Mouse (Mus musculus): ENCODE measurements around the gene Nxf7. TPM values are rescaled to one million over a fixed set of nuclear protein-coding genes. Genes with fewer than 3 reads are reported as not detected.
A peak's percentile ranks its signal among the peaks of the same experiment; 100 is the strongest.
"Not testable (repeated sequence)": the region's sequence is repeated elsewhere in the genome, so short reads cannot be mapped to it uniquely, and the experiment has no call there.

Gene Nxf7
- total RNA-seq (2014; rRNA removed) = 0.20 and 0.37 TPM in 2 replicates
- polyA plus RNA-seq (2012; rRNA removed) = not detected in 2 replicates

- Histone ChIP-seq H3K27me3 (ENCODE audit: control insufficient read depth, insufficient read depth, low read length) (no peaks in the 10 kb centered on the region), H3K36me3 (ENCODE audit: control insufficient read depth, insufficient read depth, low read length) (no peaks in the 10 kb centered on the region), H3K79me2 (ENCODE audit: control insufficient read depth, insufficient read depth, low read length) (no peaks in the 10 kb centered on the region), H3K4me1 (ENCODE audit: control insufficient read depth, insufficient read depth, low read length) (no peaks in the 10 kb centered on the region), H3K27ac (replicated peaks; ENCODE audit: insufficient read depth, low read depth, low read length) (no peak within 1 kb of the TSS), H3K9ac (ENCODE audit: low read depth, low read length) (no peak within 1 kb of the TSS), H3K4me3 (ENCODE audit: insufficient read depth, low read depth, low read length) (no peak within 1 kb of the TSS)
- no peak for TF ChIP-seq CTCF (IDR thresholded peaks at IDR 0.05; ENCODE audit: low read depth, low read length)
- TF ChIP-seq POLR2A (IDR thresholded peaks at IDR 0.05; ENCODE audit: extremely low read depth, insufficient read depth, low read length) = no peak
- 84% methylated on average over 2 of the region's 2 CpGs for WGBS
- DNase-seq (ENCODE audit: extremely low read depth, low read depth, low spot score) = no peak
Measured at GRCm38 (mm10) chrX:135598677-135599076, at the start of gene Nxf7. Nxf7 (minus strand) TSS chrX:135598777.

DNA sequence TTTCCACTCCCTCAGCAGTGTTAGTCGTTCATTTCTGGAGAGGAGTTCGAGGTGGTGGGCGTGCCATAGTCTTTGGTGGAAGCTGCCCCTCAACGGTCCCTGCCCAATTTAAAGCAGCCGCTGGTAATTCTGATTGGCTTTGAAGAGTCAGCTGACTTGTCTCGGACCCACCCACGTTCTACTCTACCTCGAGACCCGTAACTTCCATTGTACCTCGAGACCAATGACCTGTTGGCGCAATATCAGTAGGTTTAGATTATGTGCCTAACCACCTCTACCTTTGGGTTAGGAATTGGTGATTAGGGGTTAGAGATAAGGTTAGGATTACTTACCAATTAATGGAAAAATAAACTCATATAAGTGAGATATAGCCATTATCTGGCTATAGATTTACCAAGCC, 29.0 kb upstream of the Nxf7 start, which contains the start of gene Prame:
Gene Prame (minus strand): TSS at position 101 of the 400 bp plus-strand sequence.
- H3K79me2 ChIP-seq (ENCODE audit: control insufficient read depth, insufficient read depth, low read length) = no peaks in the 10 kb centered on the region
- H3K4me3 ChIP-seq (ENCODE audit: insufficient read depth, low read depth, low read length) = no peak within 1 kb of the TSS
- DNase-seq (ENCODE audit: extremely low read depth, low read depth, low spot score) = no peak
- WGBS = 91% methylated on average over 11 of the region's 11 CpGs
- TF ChIP-seq CTCF (IDR thresholded peaks at IDR 0.05; ENCODE audit: low read depth, low read length) (no peak), POLR2A (IDR thresholded peaks at IDR 0.05; ENCODE audit: extremely low read depth, insufficient read depth, low read length) (no peak)
- no peaks in the 10 kb centered on the region for H3K4me1 ChIP-seq (ENCODE audit: control insufficient read depth, insufficient read depth, low read length)
- no peak within 1 kb of the TSS for H3K9ac ChIP-seq (ENCODE audit: low read depth, low read length)
- H3K27ac ChIP-seq (replicated peaks; ENCODE audit: insufficient read depth, low read depth, low read length) = no peak within 1 kb of the TSS
- no peaks in the 10 kb centered on the region for H3K36me3 ChIP-seq (ENCODE audit: control insufficient read depth, insufficient read depth, low read length)
- H3K27me3 ChIP-seq (ENCODE audit: control insufficient read depth, insufficient read depth, low read length) = no peaks in the 10 kb centered on the region

GRCm38 (mm10) chrX:135601298-135602029, 2.9 kb upstream of the Nxf7 start:
- DNase-seq (ENCODE audit: extremely low read depth, low read depth, low spot score) = peak; percentile 79
- H3K4me1 ChIP-seq (ENCODE audit: control insufficient read depth, insufficient read depth, low read length); H3K4me3 ChIP-seq (ENCODE audit: insufficient read depth, low read depth, low read length); H3K79me2 ChIP-seq (ENCODE audit: control insufficient read depth, insufficient read depth, low read length); H3K36me3 ChIP-seq (ENCODE audit: control insufficient read depth, insufficient read depth, low read length); H3K27me3 ChIP-seq (ENCODE audit: control insufficient read depth, insufficient read depth, low read length); H3K9ac ChIP-seq (ENCODE audit: low read depth, low read length); H3K27ac ChIP-seq (replicated peaks; ENCODE audit: insufficient read depth, low read depth, low read length): not testable (repeated sequence)
- TF ChIP-seq CTCF (IDR thresholded peaks at IDR 0.05; ENCODE audit: low read depth, low read length) = peak; percentile 44
- 70% methylated on average over 3 of the region's 3 CpGs for WGBS

- Histone ChIP-seq H3K9ac (ENCODE audit: low read depth, low read length) (no peak overlapping the region), H3K36me3 (ENCODE audit: control insufficient read depth, insufficient read depth, low read length) (no peaks in the 10 kb centered on the region), H3K27me3 (ENCODE audit: control insufficient read depth, insufficient read depth, low read length) (no peaks in the 10 kb centered on the region), H3K27ac (replicated peaks; ENCODE audit: insufficient read depth, low read depth, low read length) (no peak overlapping the region), H3K4me1 (ENCODE audit: control insufficient read depth, insufficient read depth, low read length) (no peaks in the 10 kb centered on the region), H3K4me3 (ENCODE audit: insufficient read depth, low read depth, low read length) (no peak overlapping the region), H3K79me2 (ENCODE audit: control insufficient read depth, insufficient read depth, low read length) (no peaks in the 10 kb centered on the region)
- TF ChIP-seq POLR2A (IDR thresholded peaks at IDR 0.05; ENCODE audit: extremely low read depth, insufficient read depth, low read length) (no peak), CTCF (IDR thresholded peaks at IDR 0.05; ENCODE audit: low read depth, low read length) (no peak)
- 71% methylated on average over 13 of the region's 13 CpGs for WGBS
- DNase-seq (ENCODE audit: extremely low read depth, low read depth, low spot score) = no peak
Measured at GRCm38 (mm10) chrX:135598096-135598495, 481 bp downstream of the Nxf7 start.

DNA sequence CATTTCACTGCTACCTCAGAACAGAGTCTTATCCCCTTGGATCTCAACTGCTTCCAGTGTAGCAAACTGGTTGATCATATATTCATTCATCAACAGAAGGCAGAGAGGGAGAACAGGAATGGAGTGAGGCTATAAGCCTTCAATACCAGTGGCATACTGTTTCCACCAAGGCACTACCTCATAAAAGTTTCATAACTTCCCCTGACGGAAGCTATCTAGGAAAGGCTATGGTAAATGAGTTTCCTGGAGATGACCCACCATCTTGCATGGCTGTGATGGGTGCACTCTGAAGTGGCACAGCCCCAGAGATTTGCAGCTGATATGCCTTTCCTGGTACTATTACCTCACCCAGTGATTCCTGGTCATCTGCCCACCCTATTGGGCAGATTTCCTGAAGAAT, 22.2 kb downstream of the Nxf7 start:
- Histone ChIP-seq H3K9ac (ENCODE audit: low read depth, low read length) (no peak overlapping the region), H3K27ac (replicated peaks; ENCODE audit: insufficient read depth, low read depth, low read length) (no peak overlapping the region), H3K36me3 (ENCODE audit: control insufficient read depth, insufficient read depth, low read length) (no peaks in the 10 kb centered on the region), H3K4me1 (ENCODE audit: control insufficient read depth, insufficient read depth, low read length) (no peaks in the 10 kb centered on the region), H3K79me2 (ENCODE audit: control insufficient read depth, insufficient read depth, low read length) (no peaks in the 10 kb centered on the region), H3K4me3 (ENCODE audit: insufficient read depth, low read depth, low read length) (no peak overlapping the region), H3K27me3 (ENCODE audit: control insufficient read depth, insufficient read depth, low read length) (no peaks in the 10 kb centered on the region)
- no peak for TF ChIP-seq POLR2A (IDR thresholded peaks at IDR 0.05; ENCODE audit: extremely low read depth, insufficient read depth, low read length)
- TF ChIP-seq CTCF (IDR thresholded peaks at IDR 0.05; ENCODE audit: low read depth, low read length) = no peak
- WGBS = 91% methylated on average over 1 of the region's 1 CpGs
- no peak for DNase-seq (ENCODE audit: extremely low read depth, low read depth, low spot score)

GRCm38 (mm10) chrX:135574958-135575628, 23.5 kb downstream of the Nxf7 start:
- H3K79me2 ChIP-seq (ENCODE audit: control insufficient read depth, insufficient read depth, low read length); DNase-seq (ENCODE audit: extremely low read depth, low read depth, low spot score); H3K27ac ChIP-seq (replicated peaks; ENCODE audit: insufficient read depth, low read depth, low read length); H3K4me3 ChIP-seq (ENCODE audit: insufficient read depth, low read depth, low read length); H3K4me1 ChIP-seq (ENCODE audit: control insufficient read depth, insufficient read depth, low read length); H3K36me3 ChIP-seq (ENCODE audit: control insufficient read depth, insufficient read depth, low read length); H3K27me3 ChIP-seq (ENCODE audit: control insufficient read depth, insufficient read depth, low read length); H3K9ac ChIP-seq (ENCODE audit: low read depth, low read length): not testable (repeated sequence)
- 70% methylated on average over 9 of the region's 9 CpGs for WGBS

- not testable (repeated sequence) for H3K9ac ChIP-seq (ENCODE audit: low read depth, low read length); H3K27ac ChIP-seq (replicated peaks; ENCODE audit: insufficient read depth, low read depth, low read length); H3K36me3 ChIP-seq (ENCODE audit: control insufficient read depth, insufficient read depth, low read length); H3K4me3 ChIP-seq (ENCODE audit: insufficient read depth, low read depth, low read length); H3K79me2 ChIP-seq (ENCODE audit: control insufficient read depth, insufficient read depth, low read length); H3K27me3 ChIP-seq (ENCODE audit: control insufficient read depth, insufficient read depth, low read length); H3K4me1 ChIP-seq (ENCODE audit: control insufficient read depth, insufficient read depth, low read length)
- peak; percentile 19 for DNase-seq (ENCODE audit: extremely low read depth, low read depth, low spot score)
- 45% methylated on average over 5 of the region's 8 CpGs for WGBS
Measured at GRCm38 (mm10) chrX:135574261-135574957, 24.2 kb downstream of the Nxf7 start.

All from liver, adult 2 months (tissue).